Mouse (Mus musculus): ENCODE data around the gene Selenoi.

- no peak for TF ChIP-seq CTCF (IDR thresholded peaks at IDR 0.05; ENCODE audit: insufficient read depth, low read depth, low read length)
- TF ChIP-seq POLR2A (IDR thresholded peaks at IDR 0.05; ENCODE audit: insufficient read depth, low read depth, low read length): no peak
Observed at GRCm38 (mm10) chr5:30207276-30207675, 25.1 kb upstream of the Selenoi start.
